In the genomic region with DNA sequence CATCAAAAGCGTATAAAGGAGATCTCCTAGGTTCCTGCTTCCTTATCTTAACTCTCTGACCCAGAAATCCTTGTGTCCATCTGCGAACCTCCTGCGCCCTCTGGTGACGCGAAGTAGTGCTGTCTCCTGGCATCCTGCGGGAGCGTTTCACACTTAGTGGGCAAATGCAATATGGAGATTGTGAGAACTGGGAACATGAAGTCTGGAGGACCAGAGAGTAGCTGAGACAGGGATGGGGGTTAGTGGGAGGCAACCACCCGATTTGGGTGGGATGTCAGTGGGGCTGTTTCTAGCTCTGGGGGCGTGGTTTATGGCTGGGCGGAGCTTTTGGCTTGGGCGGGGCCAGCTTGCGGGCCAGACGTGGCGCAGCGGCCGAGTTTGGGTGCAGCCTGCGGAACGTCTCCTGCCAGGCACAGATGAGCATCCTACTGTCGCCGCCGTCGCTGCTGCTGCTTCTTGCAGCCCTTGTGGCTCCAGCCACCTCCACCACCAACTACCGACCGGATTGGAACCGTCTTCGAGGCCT, we compare ENCODE assay signal across 8 mouse cellular contexts. TPM values are rescaled to one million over a fixed set of nuclear protein-coding genes. Genes with fewer than 3 reads are reported as not detected.
DNase-seq lines count a peak whose midpoint lies in the region; ATAC-seq and TF ChIP-seq lines count a peak whose summit lies in the region.

Gene Selenom (plus strand): TSS at position 156 of the 526 bp plus-strand sequence.

- no peak for TF ChIP-seq EP300 in lung, postnatal 0 days (IDR thresholded peaks at IDR 0.05)

- peak; percentile 98 for TF ChIP-seq CTCF in lung, postnatal 0 days (IDR thresholded peaks at IDR 0.05)

- peaks cover 37% of the 10 kb centered on the region for H3K4me1 ChIP-seq in hindbrain, embryonic 10.5 days (replicated peaks)
- H3K4me1 ChIP-seq in lung, postnatal 0 days (ENCODE audit: insufficient read depth, low read depth, low read length): no peaks in the 10 kb centered on the region

- peak within 1 kb of the TSS; percentile 62 for H3K4me3 ChIP-seq in hindbrain, embryonic 10.5 days
- H3K4me3 ChIP-seq in lung, postnatal 0 days (ENCODE audit: low read depth, low read length): peak within 1 kb of the TSS; percentile 34

- peak within 1 kb of the TSS; percentile 39; the same call in 1 of the 2 replicates for H3K9ac ChIP-seq in lung, postnatal 0 days (replicated peaks; ENCODE audit: low read depth)

- peak within 1 kb of the TSS; percentile 61 for H3K4me2 ChIP-seq in lung, postnatal 0 days (replicated peaks; ENCODE audit: low read depth, low read length)

- 0% methylated on average over 26 of the region's 26 CpGs for WGBS in hindbrain, embryonic 10.5 days
- WGBS in lung, postnatal 0 days: 1% methylated on average over 26 of the region's 26 CpGs

- H3K27ac ChIP-seq in hindbrain, embryonic 10.5 days: peak within 1 kb of the TSS; percentile 76
- no peak within 1 kb of the TSS for H3K27ac ChIP-seq in lung, postnatal 0 days (ENCODE audit: low read length)

- H3K27me3 ChIP-seq in hindbrain, embryonic 10.5 days (ENCODE audit: insufficient read depth, poor library complexity, severe bottlenecking): peaks cover 40% of the 10 kb centered on the region
- H3K27me3 ChIP-seq in lung, postnatal 0 days (replicated peaks; ENCODE audit: insufficient read depth, low read length): 0 out of 2 replicates have a peak, but pooled peaks cover 2% of the 10 kb centered on the region

- H3K36me3 ChIP-seq in hindbrain, embryonic 10.5 days: peaks cover 4% of the 10 kb centered on the region; the same call in 1 of the 2 replicates
- H3K36me3 ChIP-seq in lung, postnatal 0 days (ENCODE audit: insufficient read depth, low read length): no peaks in the 10 kb centered on the region

- ATAC-seq in frontal cortex, adult (ENCODE audit: low TSS enrichment): peak; percentile 82
- ATAC-seq in lung, postnatal 0 days: peak; percentile 74

- DNase-seq in MEL-GATA-1-ER (ENCODE audit: extremely low read depth, low read depth): peak; percentile 73
- peak; percentile 97 for DNase-seq in cerebellum, adult 8-10 months
- peak; percentile 87 for DNase-seq in hindbrain, embryonic 10.5 days (ENCODE audit: low spot score)
- peak; percentile 94 for DNase-seq in layer of hippocampus, adult 9-11 months
- peak; percentile 94 for DNase-seq in lung, postnatal 0 days (ENCODE audit: low spot score)
- DNase-seq in ovary, postnatal 14 days (ENCODE audit: low spot score): peak; percentile 90
- peak; percentile 85 for DNase-seq in thymus, postnatal 14 days

- no peaks in the 10 kb centered on the region for H3K9me3 ChIP-seq in hindbrain, embryonic 10.5 days
- no peaks in the 10 kb centered on the region for H3K9me3 ChIP-seq in lung, postnatal 0 days (ENCODE audit: low read length)

RNA-seq across cellular contexts. Expression of gene Selenom, which starts in this region (rescaled TPM):
- 60.3 and 73.5 TPM in 2 replicates for polyA plus RNA-seq in hindbrain, embryonic 10.5 days (2016; fragmentation: Nextera tagmentation; extraction: Ambion mirVana)
- polyA plus RNA-seq in lung, postnatal 0 days (2015; fragmentation: Nextera tagmentation; extraction: Ambion mirVana): 60.8 and 62.8 TPM in 2 replicates
